Mouse (Mus musculus): ENCODE measurements around the gene Adcy4. TPM values are rescaled to one million over a fixed set of nuclear protein-coding genes. Genes with fewer than 3 reads are reported as not detected.

The Adcy4 gene
- polyA plus RNA-seq, 1 experiment from 2014 or later, result 17.7 TPM

- Histone ChIP-seq H3K9me3 (ENCODE audit: control insufficient read depth, low read length) (no peaks in the 10 kb centered on the region), H3K9ac (ENCODE audit: low read length) (no peak overlapping the region), H3K4me3 (ENCODE audit: control insufficient read depth in 1 of 2, insufficient read depth in 1 of 2, low read depth in 1 of 2, low read length in 2 of 2) (no peak overlapping the region), H3K27ac (replicated peaks in 1 of 2; ENCODE audit: control insufficient read depth in 1 of 2, insufficient read depth in 1 of 2, low read depth in 2 of 2, low read length in 2 of 2) (no peak overlapping the region), H3K4me2 (ENCODE audit: low read length) (no peak overlapping the region), H3K36me3 (ENCODE audit: control insufficient read depth, insufficient read depth, low read length) (peaks cover 17% of the 10 kb centered on the region), H3K4me1 (ENCODE audit: control insufficient read depth in 2 of 2, insufficient read depth in 2 of 2, low read length in 2 of 2) (no peaks in the 10 kb centered on the region), H3K27me3 (ENCODE audit: control insufficient read depth, insufficient read depth, low read length) (no peaks in the 10 kb centered on the region)
- 89% methylated on average over 7 of the region's 7 CpGs for WGBS
- no peak for ATAC-seq (ENCODE audit: insufficient number of reproducible peaks, insufficient read depth, low FRiP score, low read depth)
Measured at GRCm38 (mm10) chr14:55723433-55723832, 60.5 kb downstream of the Adcy4 start.

DNA sequence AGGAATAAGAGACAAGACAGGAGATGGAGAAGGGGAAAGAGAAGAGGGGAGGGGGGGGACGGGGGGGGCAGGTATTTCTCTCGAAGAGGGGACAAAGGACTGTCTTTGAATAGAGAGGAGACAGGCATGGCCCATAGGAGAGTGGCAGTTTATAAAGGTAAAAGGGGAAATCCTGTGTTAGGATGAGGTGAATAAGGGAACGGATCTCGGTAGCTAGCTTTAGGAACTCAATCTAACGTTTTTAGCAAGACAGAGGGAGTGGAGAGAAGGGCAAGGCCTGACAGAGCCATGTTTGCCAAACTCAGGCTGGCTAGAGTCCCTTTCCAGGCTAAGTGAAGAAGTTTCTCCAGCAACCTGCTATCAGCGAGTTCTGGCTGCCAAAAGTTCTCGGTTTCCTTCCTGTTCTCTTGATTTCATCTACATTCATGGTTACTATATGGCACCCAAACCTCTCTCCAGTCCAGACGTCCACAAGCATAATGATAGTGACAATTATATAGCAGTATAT is 61.4 kb downstream of the Adcy4 start:
- peak overlapping the region; percentile 87; the same call in 1 of the 2 replicates for H3K9ac ChIP-seq (ENCODE audit: low read length)
- H3K4me2 ChIP-seq (ENCODE audit: low read length), result peak overlapping the region; percentile 76
- H3K4me1 ChIP-seq (ENCODE audit: control insufficient read depth in 2 of 2, insufficient read depth in 2 of 2, low read length in 2 of 2), result no peaks in the 10 kb centered on the region
- no peak for ATAC-seq (ENCODE audit: insufficient number of reproducible peaks, insufficient read depth, low FRiP score, low read depth)
- peak overlapping the region; percentile 81 to 89 for H3K4me3 ChIP-seq (ENCODE audit: control insufficient read depth in 1 of 2, insufficient read depth in 1 of 2, low read depth in 1 of 2, low read length in 2 of 2)
- peaks cover 25% of the 10 kb centered on the region for H3K36me3 ChIP-seq (ENCODE audit: control insufficient read depth, insufficient read depth, low read length)
- H3K27ac ChIP-seq (replicated peaks in 1 of 2; ENCODE audit: control insufficient read depth in 1 of 2, insufficient read depth in 1 of 2, low read depth in 2 of 2, low read length in 2 of 2), result peak overlapping the region in 1 of 2 experiments; percentile 75; a peak in 2 of 4 replicates
- 50% methylated on average over 8 of the region's 8 CpGs for WGBS
- no peaks in the 10 kb centered on the region for H3K27me3 ChIP-seq (ENCODE audit: control insufficient read depth, insufficient read depth, low read length)
- no peaks in the 10 kb centered on the region for H3K9me3 ChIP-seq (ENCODE audit: control insufficient read depth, low read length)

DNA sequence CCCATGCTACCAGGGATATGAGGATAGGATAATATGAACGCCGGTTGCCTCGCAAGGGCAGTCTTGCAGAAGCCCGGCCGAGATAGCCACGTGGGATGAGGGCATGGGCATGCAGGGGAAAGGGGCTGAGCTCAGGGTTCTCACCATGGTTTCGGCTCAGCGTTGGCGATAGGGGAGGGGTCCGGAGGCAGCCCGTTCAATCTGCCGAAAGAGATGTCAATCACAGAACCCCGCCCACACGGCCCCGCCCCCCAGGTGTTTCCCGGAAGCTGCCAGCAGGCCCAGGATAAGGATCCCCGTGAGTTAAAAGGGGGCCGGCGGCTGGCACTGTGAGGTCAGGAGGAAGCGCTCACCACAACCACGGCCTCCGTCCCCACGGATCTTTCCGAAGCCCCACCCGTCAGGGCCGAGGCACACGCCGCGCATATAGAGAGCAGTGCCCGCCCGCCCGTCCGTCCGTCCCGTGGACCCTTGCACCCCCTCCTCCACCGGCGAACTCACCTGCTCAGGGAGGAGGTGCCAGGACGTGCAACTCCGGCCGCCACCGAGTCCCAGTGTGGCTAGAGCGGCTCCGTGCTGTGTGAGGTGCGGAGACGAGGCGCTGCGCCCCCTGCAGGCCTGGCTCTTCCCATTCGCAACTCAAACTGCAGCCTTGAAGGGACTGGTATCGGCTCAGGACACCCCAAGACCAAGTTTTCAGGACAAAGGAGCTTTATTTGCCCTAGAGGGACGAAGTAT is 62.0 kb downstream of the Adcy4 start, which contains the start of gene Rabggta:
Gene Rabggta (minus strand): TSS at position 564 of the 738 bp plus-strand sequence.
- under 1% methylated on average over 50 of the region's 50 CpGs for WGBS

DNA sequence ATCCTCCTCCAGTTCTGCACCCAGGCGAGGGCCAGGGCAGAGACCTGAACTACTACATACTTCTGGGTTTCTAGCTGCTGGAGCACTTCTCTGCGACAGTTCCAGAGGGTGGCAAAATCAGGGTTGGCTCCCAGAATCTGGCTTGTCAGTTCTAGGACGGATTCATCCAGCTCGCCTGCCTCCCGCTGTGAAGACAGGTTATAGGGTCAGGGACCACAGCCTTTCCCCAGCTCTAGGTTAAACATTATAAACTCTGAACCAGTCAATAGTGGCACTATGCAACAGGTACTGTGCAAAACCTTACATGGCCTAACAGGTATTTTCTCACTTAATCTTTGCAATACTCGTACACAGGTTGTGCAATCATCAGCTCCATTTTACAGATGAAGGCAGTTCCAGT is 62.8 kb downstream of the Adcy4 start:
- WGBS, result 86% methylated on average over 6 of the region's 6 CpGs
- no peak for ATAC-seq (ENCODE audit: insufficient number of reproducible peaks, insufficient read depth, low FRiP score, low read depth)
- Histone ChIP-seq H3K4me2 (ENCODE audit: low read length) (peak overlapping the region; percentile 76), H3K27me3 (ENCODE audit: control insufficient read depth, insufficient read depth, low read length) (no peaks in the 10 kb centered on the region), H3K27ac (replicated peaks in 1 of 2; ENCODE audit: control insufficient read depth in 1 of 2, insufficient read depth in 1 of 2, low read depth in 2 of 2, low read length in 2 of 2) (no peak overlapping the region), H3K36me3 (ENCODE audit: control insufficient read depth, insufficient read depth, low read length) (peaks cover 36% of the 10 kb centered on the region), H3K9ac (ENCODE audit: low read length) (peak overlapping the region; percentile 87; the same call in 1 of the 2 replicates), H3K4me3 (ENCODE audit: control insufficient read depth in 1 of 2, insufficient read depth in 1 of 2, low read depth in 1 of 2, low read length in 2 of 2) (peak overlapping the region in 1 of 2 experiments; percentile 89; a peak in 3 of 4 replicates), H3K9me3 (ENCODE audit: control insufficient read depth, low read length) (no peaks in the 10 kb centered on the region), H3K4me1 (ENCODE audit: control insufficient read depth in 2 of 2, insufficient read depth in 2 of 2, low read length in 2 of 2) (no peaks in the 10 kb centered on the region)

More for the DNA sequence above, 62.0 kb downstream of the Adcy4 start, which contains the start of gene Rabggta:
- H3K36me3 ChIP-seq (ENCODE audit: control insufficient read depth, insufficient read depth, low read length), result peaks cover 31% of the 10 kb centered on the region
- H3K27me3 ChIP-seq (ENCODE audit: control insufficient read depth, insufficient read depth, low read length), result no peaks in the 10 kb centered on the region
- H3K4me2 ChIP-seq (ENCODE audit: low read length), result peak within 1 kb of the TSS; percentile 76
- H3K9ac ChIP-seq (ENCODE audit: low read length), result peak within 1 kb of the TSS; percentile 87
- ATAC-seq (ENCODE audit: insufficient number of reproducible peaks, insufficient read depth, low FRiP score, low read depth), result peak; percentile 87
- H3K9me3 ChIP-seq (ENCODE audit: control insufficient read depth, low read length), result no peaks in the 10 kb centered on the region
- H3K27ac ChIP-seq (replicated peaks in 1 of 2; ENCODE audit: control insufficient read depth in 1 of 2, insufficient read depth in 1 of 2, low read depth in 2 of 2, low read length in 2 of 2), result peak within 1 kb of the TSS in 1 of 2 experiments; percentile 75; a peak in 2 of 4 replicates
- no peaks in the 10 kb centered on the region for H3K4me1 ChIP-seq (ENCODE audit: control insufficient read depth in 2 of 2, insufficient read depth in 2 of 2, low read length in 2 of 2)
- H3K4me3 ChIP-seq (ENCODE audit: control insufficient read depth in 1 of 2, insufficient read depth in 1 of 2, low read depth in 1 of 2, low read length in 2 of 2), result peak within 1 kb of the TSS; percentile 81 to 89

GRCm38 (mm10) chr14:55720666-55721065 is 63.2 kb downstream of the Adcy4 start:
- H3K27me3 ChIP-seq (ENCODE audit: control insufficient read depth, insufficient read depth, low read length), result no peaks in the 10 kb centered on the region
- H3K9me3 ChIP-seq (ENCODE audit: control insufficient read depth, low read length), result no peaks in the 10 kb centered on the region
- WGBS, result 89% methylated on average over 12 of the region's 12 CpGs
- no peak overlapping the region for H3K4me3 ChIP-seq (ENCODE audit: control insufficient read depth in 1 of 2, insufficient read depth in 1 of 2, low read depth in 1 of 2, low read length in 2 of 2)
- no peak overlapping the region for H3K4me2 ChIP-seq (ENCODE audit: low read length)
- no peak overlapping the region for H3K27ac ChIP-seq (replicated peaks in 1 of 2; ENCODE audit: control insufficient read depth in 1 of 2, insufficient read depth in 1 of 2, low read depth in 2 of 2, low read length in 2 of 2)
- no peaks in the 10 kb centered on the region for H3K4me1 ChIP-seq (ENCODE audit: control insufficient read depth in 2 of 2, insufficient read depth in 2 of 2, low read length in 2 of 2)
- no peak for ATAC-seq (ENCODE audit: insufficient number of reproducible peaks, insufficient read depth, low FRiP score, low read depth)
- H3K36me3 ChIP-seq (ENCODE audit: control insufficient read depth, insufficient read depth, low read length), result peaks cover 36% of the 10 kb centered on the region
- no peak overlapping the region for H3K9ac ChIP-seq (ENCODE audit: low read length)

DNA sequence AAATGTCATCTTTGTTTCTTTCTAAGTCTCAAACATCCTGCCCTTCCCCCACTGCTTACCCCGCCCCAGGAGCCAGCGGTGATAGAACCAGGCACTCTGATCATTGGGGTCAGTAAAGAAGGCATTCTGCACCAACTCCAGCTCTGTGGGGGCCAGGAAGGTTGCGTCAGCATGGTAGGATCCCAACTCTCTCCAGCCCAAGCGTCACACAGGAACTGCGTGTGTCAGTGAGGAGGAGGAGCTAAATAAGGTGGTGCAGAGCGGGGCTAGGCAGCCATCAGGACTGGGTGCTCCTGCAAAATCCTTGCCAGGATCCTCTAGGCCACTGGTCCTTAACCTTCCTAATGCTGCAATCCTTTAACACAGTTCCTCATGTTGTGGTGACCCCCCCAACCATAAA is 64.2 kb downstream of the Adcy4 start:
- WGBS, result 86% methylated on average over 6 of the region's 6 CpGs
- H3K36me3 ChIP-seq (ENCODE audit: control insufficient read depth, insufficient read depth, low read length), result peaks cover 36% of the 10 kb centered on the region
- H3K27ac ChIP-seq (replicated peaks in 1 of 2; ENCODE audit: control insufficient read depth in 1 of 2, insufficient read depth in 1 of 2, low read depth in 2 of 2, low read length in 2 of 2), result no peak overlapping the region
- no peak overlapping the region for H3K4me2 ChIP-seq (ENCODE audit: low read length)
- H3K9me3 ChIP-seq (ENCODE audit: control insufficient read depth, low read length), result no peaks in the 10 kb centered on the region
- no peaks in the 10 kb centered on the region for H3K27me3 ChIP-seq (ENCODE audit: control insufficient read depth, insufficient read depth, low read length)
- no peak overlapping the region for H3K9ac ChIP-seq (ENCODE audit: low read length)
- no peaks in the 10 kb centered on the region for H3K4me1 ChIP-seq (ENCODE audit: control insufficient read depth in 2 of 2, insufficient read depth in 2 of 2, low read length in 2 of 2)
- no peak overlapping the region for H3K4me3 ChIP-seq (ENCODE audit: control insufficient read depth in 1 of 2, insufficient read depth in 1 of 2, low read depth in 1 of 2, low read length in 2 of 2)
- no peak for ATAC-seq (ENCODE audit: insufficient number of reproducible peaks, insufficient read depth, low FRiP score, low read depth)

Measured in heart, embryonic 14.5 days (tissue).